Mouse (Mus musculus) embryonic facial prominence, embryonic 11.5 days (tissue): Measurements from ENCODE around the gene Kcnq4. TPM values are rescaled to one million over a fixed set of nuclear protein-coding genes. Genes with fewer than 3 reads are reported as not detected.

Experiments
- ATAC-seq: fragments of 200-750 bp; cut with Nextera tagmentation; replicated peaks from 2 replicates; pipeline ENCODE4 v1.8.0; 2017; ENCODE audit warnings: low read depth; ENCODE audit not compliant: insufficient number of reproducible peaks, low FRiP score, low TSS enrichment
- DNase-seq: peaks from one replicate; pipeline ENCODE4 v3.0.0-alpha.2; 2015; ENCODE audit warnings: low spot score
- H3K27ac ChIP-seq: fragments of 300-500 bp; sonication (generic); replicated peaks from 2 replicates; pipeline ENCODE4 v1.5.1; 2014; ENCODE audit warnings: mild to moderate bottlenecking, low read depth, low read length, control low read depth
- H3K27me3 ChIP-seq: fragments of 300-500 bp; sonication (generic); 2 replicates; pipeline ENCODE4 v1.6.1; 2014; ENCODE audit warnings: mild to moderate bottlenecking, low read length, moderate library complexity, mixed read lengths; ENCODE audit not compliant: control insufficient read depth, insufficient read depth
- H3K36me3 ChIP-seq: fragments of 300-500 bp; sonication (generic); replicated peaks from 2 replicates; pipeline ENCODE4 v1.6.1; 2014; ENCODE audit warnings: low read depth, mild to moderate bottlenecking, low read length, moderate library complexity, mixed read lengths; ENCODE audit not compliant: control insufficient read depth, insufficient read depth
- H3K4me1 ChIP-seq: fragments of 300-500 bp; sonication (generic); 2 replicates; pipeline ENCODE4 v1.6.1; 2014; ENCODE audit warnings: low read length, mixed read lengths; ENCODE audit not compliant: control insufficient read depth, insufficient read depth
- H3K4me2 ChIP-seq: fragments of 300-500 bp; sonication (generic); 2 replicates; pipeline ENCODE4 v1.6.1; 2014; ENCODE audit warnings: low read depth, mild to moderate bottlenecking, control low read depth, low read length, moderate library complexity
- H3K4me3 ChIP-seq: fragments of 300-500 bp; sonication (generic); 2 replicates; pipeline ENCODE4 v1.5.1; 2014; ENCODE audit warnings: low read depth, low read length, control low read depth
- H3K9ac ChIP-seq: fragments of 300-500 bp; sonication (generic); replicated peaks from 2 replicates; pipeline ENCODE4 v1.6.1; 2014; ENCODE audit warnings: mild to moderate bottlenecking, control low read depth, low read length
- H3K9me3 ChIP-seq: fragments of 300-500 bp; sonication (generic); replicated peaks from 2 replicates; pipeline ENCODE4 v1.6.1; 2016; ENCODE audit warnings: mild to moderate bottlenecking, low read length, inconsistent platforms, mixed read lengths; ENCODE audit not compliant: control insufficient read depth
- WGBS: fragments of 180-500 bp; shearing (Covaris S2); extraction: QIAGEN DNeasy Blood & Tissue Kit; methylation state at CpG from one replicate; pipeline ENCODE4 v1.1.7; 2014; 5-methylcytosine and 5-hydroxymethylcytosine counted together
- polyA plus RNA-seq: library from polyadenylated mRNA; unstranded; fragments of >200 nt; fragmentation: Nextera tagmentation; extraction: Ambion mirVana; gene quantifications from 2 replicates; pipeline ENCODE4 v1.2.1, GENCODE M21; 2014

The Kcnq4 gene
- polyA plus RNA-seq, 1 experiment from 2014 or later, result 4.3 TPM

- H3K4me2 ChIP-seq, result no peak overlapping the region
- no peaks in the 10 kb centered on the region for H3K9me3 ChIP-seq
- no peak overlapping the region for H3K4me3 ChIP-seq
- peaks cover 5% of the 10 kb centered on the region; the same call in 1 of the 2 replicates for H3K27me3 ChIP-seq
- no peak for ATAC-seq
- no peaks in the 10 kb centered on the region for H3K4me1 ChIP-seq
- no peak overlapping the region for H3K27ac ChIP-seq
- WGBS, result 94% methylated on average over 8 of the region's 8 CpGs
- no peaks in the 10 kb centered on the region for H3K36me3 ChIP-seq
- H3K9ac ChIP-seq, result no peak overlapping the region
- no peak for DNase-seq
Measured at GRCm38 (mm10) chr4:120702056-120702455, 46.4 kb downstream of the Kcnq4 start.

- ATAC-seq, result no peak
- Histone ChIP-seq H3K4me3 (no peak overlapping the region), H3K4me1 (no peaks in the 10 kb centered on the region), H3K27me3 (peaks cover 5% of the 10 kb centered on the region; the same call in 1 of the 2 replicates), H3K9me3 (no peaks in the 10 kb centered on the region), H3K9ac (no peak overlapping the region), H3K27ac (no peak overlapping the region), H3K36me3 (no peaks in the 10 kb centered on the region), H3K4me2 (no peak overlapping the region)
- no peak for DNase-seq
- WGBS, result 80% methylated on average over 3 of the region's 3 CpGs
Measured at GRCm38 (mm10) chr4:120701180-120701579, 47.2 kb downstream of the Kcnq4 start.

- Histone ChIP-seq H3K27me3 (peaks cover 5% of the 10 kb centered on the region; the same call in 1 of the 2 replicates), H3K4me3 (no peak overlapping the region), H3K4me2 (peak overlapping the region; percentile 10; the same call in 1 of the 2 replicates), H3K9me3 (no peaks in the 10 kb centered on the region), H3K36me3 (no peaks in the 10 kb centered on the region), H3K27ac (no peak overlapping the region), H3K4me1 (no peaks in the 10 kb centered on the region), H3K9ac (no peak overlapping the region)
- DNase-seq, result no peak
- ATAC-seq, result no peak
- 13% methylated on average over 35 of the region's 35 CpGs for WGBS
Measured at GRCm38 (mm10) chr4:120697799-120698484, 50.5 kb downstream of the Kcnq4 start.

GRCm38 (mm10) chr4:120697353-120697752, 51.1 kb downstream of the Kcnq4 start:
- Histone ChIP-seq H3K9ac (no peak overlapping the region), H3K4me2 (no peak overlapping the region), H3K9me3 (no peaks in the 10 kb centered on the region), H3K4me1 (no peaks in the 10 kb centered on the region), H3K36me3 (no peaks in the 10 kb centered on the region), H3K27ac (no peak overlapping the region), H3K27me3 (peaks cover 5% of the 10 kb centered on the region; the same call in 1 of the 2 replicates), H3K4me3 (no peak overlapping the region)
- WGBS, result 83% methylated on average over 8 of the region's 8 CpGs
- no peak for DNase-seq
- peak; percentile 54; the same call in 1 of the 2 replicates for ATAC-seq

GRCm38 (mm10) chr4:120692717-120693116, 55.7 kb downstream of the Kcnq4 start:
- Histone ChIP-seq H3K4me2 (no peak overlapping the region), H3K27me3 (peaks cover 3% of the 10 kb centered on the region; the same call in 1 of the 2 replicates), H3K36me3 (no peaks in the 10 kb centered on the region), H3K27ac (no peak overlapping the region), H3K4me1 (no peaks in the 10 kb centered on the region), H3K9me3 (no peaks in the 10 kb centered on the region), H3K4me3 (no peak overlapping the region), H3K9ac (no peak overlapping the region)
- ATAC-seq, result no peak
- WGBS, result 42% methylated on average over 10 of the region's 10 CpGs
- DNase-seq, result peak; percentile 58

GRCm38 (mm10) chr4:120689317-120689716, 59.1 kb downstream of the Kcnq4 start:
- no peak overlapping the region for H3K27ac ChIP-seq
- WGBS, result 76% methylated on average over 6 of the region's 6 CpGs
- H3K4me2 ChIP-seq, result no peak overlapping the region
- no peak for DNase-seq
- no peak overlapping the region for H3K4me3 ChIP-seq
- no peaks in the 10 kb centered on the region for H3K4me1 ChIP-seq
- ATAC-seq, result 0 out of 2 replicates have a peak, but pooled peaks have one; percentile 8
- no peaks in the 10 kb centered on the region for H3K27me3 ChIP-seq
- no peaks in the 10 kb centered on the region for H3K9me3 ChIP-seq
- no peaks in the 10 kb centered on the region for H3K36me3 ChIP-seq
- no peak overlapping the region for H3K9ac ChIP-seq

- Histone ChIP-seq H3K27me3 (no peaks in the 10 kb centered on the region), H3K27ac (no peak overlapping the region), H3K36me3 (no peaks in the 10 kb centered on the region), H3K4me3 (no peak overlapping the region), H3K4me2 (no peak overlapping the region), H3K4me1 (no peaks in the 10 kb centered on the region), H3K9me3 (no peaks in the 10 kb centered on the region), H3K9ac (no peak overlapping the region)
- DNase-seq, result no peak
- WGBS, result 41% methylated on average over 6 of the region's 6 CpGs
- no peak for ATAC-seq
Measured at GRCm38 (mm10) chr4:120687282-120687681, 61.1 kb downstream of the Kcnq4 start.

GRCm38 (mm10) chr4:120683278-120683997, 65.0 kb downstream of the Kcnq4 start:
- no peak for ATAC-seq
- no peak overlapping the region for H3K4me3 ChIP-seq
- H3K9me3 ChIP-seq, result no peaks in the 10 kb centered on the region
- no peak overlapping the region for H3K9ac ChIP-seq
- DNase-seq, result no peak
- H3K36me3 ChIP-seq, result no peaks in the 10 kb centered on the region
- no peaks in the 10 kb centered on the region for H3K4me1 ChIP-seq
- H3K27ac ChIP-seq, result no peak overlapping the region
- 50% methylated on average over 9 of the region's 9 CpGs for WGBS
- H3K27me3 ChIP-seq, result no peaks in the 10 kb centered on the region
- H3K4me2 ChIP-seq, result no peak overlapping the region
